Mouse (Mus musculus) hindlimb bud, embryonic 11.5 days (tissue): ENCODE measurements at regions not wholly inside any gene's neighbourhood (a gene's known extent, or its start where the extent isn't known, plus 50 kb on each side); places are given as distances from the start of the nearest gene placed in this dataset.
"Not testable (repeated sequence)": the region's sequence is repeated elsewhere in the genome, so short reads cannot be mapped to it uniquely, and the experiment has no call there.

Experiments used
- DNase-seq: peaks from one replicate; pipeline ENCODE4 v3.0.0-alpha.2; 2012; ENCODE audit warnings: low read depth, low spot score; ENCODE audit errors: extremely low spot score

DNA sequence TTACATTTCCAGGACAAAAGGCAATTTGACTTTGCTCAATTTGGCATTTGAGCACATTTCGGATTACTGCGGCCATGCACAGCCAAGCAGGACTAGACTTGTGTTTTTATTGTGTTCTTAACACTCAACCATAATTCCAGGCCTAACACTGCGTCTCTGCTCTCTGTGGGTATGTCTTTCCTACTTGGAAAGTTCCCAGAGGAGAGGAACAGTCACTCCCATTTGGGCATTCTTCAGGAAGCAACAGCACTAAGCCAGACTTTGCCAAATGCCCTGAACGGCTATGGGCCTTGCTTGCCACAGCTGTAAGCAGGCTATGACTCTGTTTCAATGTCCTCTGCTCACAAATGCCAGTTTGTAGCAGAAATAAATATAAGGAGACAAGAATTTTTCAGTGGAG is 56.5 kb upstream of the Pdk3 start:
- no peak for DNase-seq

- no peak for DNase-seq
These were observed 57.0 kb upstream of the Pdk3 start for GRCm38 (mm10) chrX:93888966-93889365.

GRCm38 (mm10) chrX:93889394-93890042 is 57.5 kb upstream of the Pdk3 start:
- peak; percentile 64 for DNase-seq

DNA sequence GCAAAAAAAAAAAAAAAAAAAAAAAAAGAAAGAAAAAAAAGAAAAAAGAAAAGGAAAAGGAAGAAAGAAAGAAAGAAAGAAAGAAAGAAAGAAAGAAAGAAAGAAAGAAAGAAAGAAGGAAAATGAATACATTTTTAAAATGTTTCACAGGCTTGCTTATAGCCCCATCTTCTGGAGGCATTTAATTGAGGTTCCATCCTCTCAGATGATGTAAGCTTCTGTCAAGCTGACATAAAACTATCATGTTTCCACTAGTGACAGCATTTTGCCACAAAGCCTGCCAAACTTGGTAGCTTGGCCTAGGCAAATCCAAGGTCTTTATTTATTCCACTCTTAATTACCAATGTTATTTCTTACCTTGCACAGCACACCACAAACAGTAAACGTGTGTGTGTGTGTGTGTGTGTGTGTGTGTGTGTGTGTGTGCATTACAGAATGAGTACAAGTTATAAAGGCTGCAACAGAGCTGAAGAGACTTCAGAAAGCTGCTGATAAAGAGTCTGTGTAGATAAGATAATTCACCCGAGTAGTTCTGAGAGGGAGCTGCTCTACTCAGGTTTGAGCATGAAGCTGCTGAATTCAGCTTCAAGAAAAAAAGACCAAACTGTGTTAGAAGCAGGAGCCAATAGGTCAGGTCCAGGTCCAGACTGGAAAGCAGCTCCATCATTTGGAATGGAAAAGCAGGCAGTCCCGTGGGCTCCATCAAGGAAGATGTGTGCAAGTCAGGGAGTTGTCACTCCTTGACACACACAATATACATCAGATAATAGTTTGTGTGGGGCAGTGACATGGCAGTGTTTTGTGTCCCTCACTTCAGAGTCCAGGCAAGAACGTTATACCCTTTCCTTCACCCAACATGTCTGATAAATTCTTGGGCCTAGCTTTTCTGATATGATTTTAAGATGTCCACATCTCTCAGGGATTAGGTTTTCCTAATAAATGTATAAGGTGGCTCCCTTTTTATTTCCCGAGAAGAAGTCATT is 65.1 kb upstream of the Pdk3 start:
- no peak for DNase-seq

DNA sequence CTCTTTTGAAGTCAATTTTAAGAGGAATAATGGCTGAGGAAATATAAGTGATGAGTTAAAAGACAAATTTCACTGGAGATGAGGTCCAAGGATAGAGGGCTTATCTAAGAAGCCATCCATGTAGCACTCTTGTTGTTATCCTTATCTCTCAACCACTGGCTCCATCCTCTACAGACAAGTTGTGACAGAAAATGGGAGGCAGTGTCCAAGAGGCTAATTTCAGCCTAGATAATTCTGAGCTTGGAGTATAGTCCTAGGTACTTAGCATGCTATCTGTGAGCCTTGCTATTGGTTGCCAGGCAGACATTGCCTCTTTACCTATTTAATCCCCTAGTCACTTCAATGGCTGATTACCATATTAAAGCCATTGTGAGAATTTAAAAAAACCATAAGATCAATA is 65.2 kb upstream of the AU015836 start:
- DNase-seq: no peak

GRCm38 (mm10) chrX:93905531-93905930 is 62.9 kb upstream of the AU015836 start:
- no peak for DNase-seq

DNA sequence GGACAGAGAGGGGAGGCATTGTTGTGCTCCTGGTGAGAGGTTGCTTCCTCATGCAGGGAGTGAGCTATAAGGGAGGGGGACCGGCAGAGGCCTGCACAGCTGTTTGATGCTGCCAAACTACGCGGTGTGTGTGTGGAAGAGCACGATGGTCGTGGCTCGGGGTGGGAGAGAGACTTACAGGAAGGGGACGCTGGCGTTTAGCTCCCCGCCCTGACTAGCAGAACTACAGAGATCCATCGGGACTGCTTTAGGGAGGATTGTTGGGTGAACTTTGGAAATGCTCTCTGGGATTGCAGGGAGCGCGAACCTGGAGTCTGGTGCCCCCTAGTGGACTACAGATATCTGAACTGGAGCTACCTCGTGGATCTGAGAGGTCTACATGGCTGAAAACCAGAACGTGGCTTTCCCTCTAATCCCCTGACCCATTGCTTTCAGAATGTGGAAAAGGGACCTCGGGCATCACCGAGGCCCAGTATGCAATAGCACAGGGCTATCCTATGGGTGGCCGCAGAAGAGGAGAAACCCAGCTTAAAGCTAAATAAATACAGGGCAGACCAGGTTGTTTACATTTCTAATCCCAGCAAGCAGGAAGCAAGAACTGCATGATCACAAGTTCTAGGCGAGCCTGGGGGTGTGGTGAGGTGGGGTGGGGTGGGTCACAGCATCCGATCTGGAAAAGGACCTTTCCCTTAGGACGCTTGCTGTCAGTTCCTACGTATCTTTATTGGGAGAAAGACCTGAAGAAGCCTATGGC is 57.2 kb upstream of the AU015836 start:
- peak; percentile 35 for DNase-seq

GRCm38 (mm10) chrX:93915548-93915947 is 52.9 kb upstream of the AU015836 start:
- DNase-seq: no peak

GRCm38 (mm10) chrX:93917367-93917766 is 51.1 kb upstream of the AU015836 start:
- DNase-seq: not testable (repeated sequence)
